Mouse (Mus musculus) kidney, adult 18-20 months (tissue): ENCODE measurements around the gene 1190007I07Rik.

Source experiments
- DNase-seq: peaks from one replicate; pipeline ENCODE4 v3.0.0; 2021

The 1190007I07Rik gene

DNA sequence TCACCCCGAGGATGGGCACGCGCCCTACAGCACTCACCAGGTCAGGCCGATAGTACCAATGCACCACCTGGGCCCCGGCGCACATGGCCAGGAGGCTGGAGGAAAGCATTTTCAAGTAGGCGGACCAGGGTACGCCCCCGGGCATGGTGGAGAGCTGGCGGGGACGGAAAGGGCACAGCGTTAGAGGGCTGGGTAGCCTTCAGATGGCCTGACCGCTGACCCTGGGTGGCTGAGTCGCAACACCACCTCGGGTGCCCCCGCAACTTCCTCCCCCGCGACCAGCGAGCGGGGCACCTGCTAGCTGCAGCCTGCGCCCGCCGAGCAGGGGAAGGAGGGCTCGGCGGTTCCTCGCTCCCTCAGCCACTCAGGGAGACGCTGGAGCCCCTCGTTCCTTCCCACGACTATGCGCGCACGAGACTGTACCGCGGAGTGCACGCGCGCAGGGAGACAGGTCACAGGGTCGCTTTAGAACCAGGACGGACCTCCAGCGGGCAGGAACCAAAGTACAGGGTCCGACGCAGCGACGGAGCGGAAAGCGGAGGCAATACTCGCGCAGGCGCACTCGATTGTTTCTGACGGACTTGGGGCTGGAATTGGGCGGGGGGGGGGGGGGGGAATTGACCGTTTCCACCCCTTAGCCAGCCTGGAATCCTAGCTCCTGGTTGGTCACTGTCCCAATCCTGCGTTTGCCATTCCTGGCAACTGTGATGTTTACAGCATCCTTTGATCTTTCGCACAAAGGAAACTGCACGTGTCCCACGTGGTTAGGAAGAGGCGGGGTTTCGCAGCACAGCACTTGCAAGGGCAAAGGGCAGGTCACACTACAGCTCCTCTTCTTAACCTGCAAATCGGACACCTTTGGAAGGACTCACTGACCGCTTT lies at the start of gene 1190007I07Rik:
1190007I07Rik (minus strand) TSS at position 558 of the 882 bp plus-strand sequence.
- DNase-seq = peak; percentile 90

DNA sequence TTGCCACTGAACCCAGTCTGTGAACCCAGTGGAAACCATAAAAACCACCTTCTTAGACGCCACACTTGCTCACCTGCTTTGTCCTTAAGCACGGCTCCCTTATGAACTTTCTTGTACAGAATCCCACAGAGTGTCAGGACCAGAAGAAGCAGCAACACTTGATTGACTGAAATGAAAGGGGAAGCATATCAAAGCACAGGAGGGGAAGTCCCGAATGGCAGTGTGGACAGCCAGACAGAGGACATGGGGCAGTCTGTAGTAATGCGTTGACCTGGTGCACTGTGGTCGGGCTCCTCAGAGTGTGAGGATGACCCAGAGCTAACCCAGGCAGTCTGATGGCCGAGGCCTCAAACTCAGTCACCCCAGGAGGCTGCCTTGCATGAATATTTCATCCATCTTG lies 47.2 kb upstream of the 1190007I07Rik start:
- no peak for DNase-seq

DNA sequence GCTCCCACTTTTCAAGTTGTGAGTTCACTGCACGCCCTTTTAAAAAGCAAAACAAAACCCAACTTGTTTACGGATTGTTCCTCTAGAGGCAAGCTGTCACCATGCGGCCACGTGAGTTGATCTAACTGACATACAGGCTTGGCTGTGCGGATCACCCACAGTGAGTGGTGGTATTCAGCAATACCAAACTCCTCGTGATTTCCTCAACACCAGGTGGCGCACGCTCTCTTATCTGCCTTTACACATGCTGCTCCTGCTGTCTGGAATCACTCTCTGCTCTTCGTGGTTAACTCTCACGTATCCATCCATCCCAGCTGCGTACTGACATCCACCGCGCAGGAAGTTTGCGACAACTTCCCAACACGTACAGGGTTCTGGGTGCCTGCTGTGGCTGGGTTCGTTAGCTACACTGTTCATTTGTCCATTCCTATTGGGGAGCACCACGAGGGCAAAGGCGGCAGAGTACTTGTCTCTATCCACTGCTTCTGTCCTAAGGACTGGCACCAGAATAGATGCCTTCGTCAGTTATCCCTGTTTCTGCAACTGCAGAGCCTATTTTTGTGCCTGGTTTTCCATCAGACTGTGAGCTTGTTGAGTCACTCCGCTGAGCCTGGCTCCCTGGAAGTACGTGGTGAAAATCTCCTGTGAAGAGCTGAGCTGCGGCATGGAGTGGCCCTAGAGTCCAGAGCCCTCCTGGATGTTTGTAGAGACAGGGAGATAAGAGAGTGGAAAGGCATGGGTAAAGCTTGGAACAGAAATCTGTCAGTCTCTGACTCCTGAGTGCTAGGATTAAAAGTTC lies 43.6 kb upstream of the 1190007I07Rik start:
- peak; percentile 84 for DNase-seq

DNA sequence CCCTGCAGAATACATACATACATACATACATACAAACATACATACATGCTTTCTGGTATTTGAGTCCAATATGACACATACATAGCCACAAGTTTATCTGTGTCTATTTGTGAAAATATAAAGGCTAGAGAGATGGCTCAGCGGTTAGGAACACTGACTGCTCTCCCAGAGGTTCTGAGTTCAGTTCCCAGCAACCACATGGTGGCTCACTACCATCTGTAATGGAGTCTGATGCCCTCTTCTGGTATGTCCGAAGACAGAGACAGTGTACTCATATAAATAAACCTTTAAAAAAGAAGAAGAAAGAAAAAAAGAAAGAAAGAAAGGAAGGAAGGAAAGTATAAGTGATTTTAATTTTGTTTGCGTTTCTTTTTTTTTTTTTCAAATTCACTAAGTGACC lies 42.9 kb upstream of the 1190007I07Rik start:
- no peak for DNase-seq

DNA sequence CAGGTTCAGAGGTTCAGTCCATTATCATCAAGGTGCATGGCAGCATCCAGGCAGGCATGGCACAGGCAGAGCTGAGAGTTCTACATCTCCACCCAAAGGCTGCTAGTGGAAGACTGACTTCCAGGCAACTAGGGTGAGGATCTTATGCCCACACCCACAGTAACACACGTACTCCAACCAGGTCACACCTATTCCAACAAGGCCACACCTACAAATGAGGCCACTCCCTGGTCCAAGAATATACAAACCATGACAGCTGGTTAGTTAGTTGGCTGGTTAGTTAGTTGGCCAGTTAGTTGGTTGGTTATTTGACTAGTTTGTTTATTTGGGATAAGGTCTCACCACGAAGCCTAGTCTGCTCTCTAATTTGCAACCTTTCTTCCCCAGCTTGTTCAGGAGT lies 40.3 kb upstream of the 1190007I07Rik start:
- no peak for DNase-seq

DNA sequence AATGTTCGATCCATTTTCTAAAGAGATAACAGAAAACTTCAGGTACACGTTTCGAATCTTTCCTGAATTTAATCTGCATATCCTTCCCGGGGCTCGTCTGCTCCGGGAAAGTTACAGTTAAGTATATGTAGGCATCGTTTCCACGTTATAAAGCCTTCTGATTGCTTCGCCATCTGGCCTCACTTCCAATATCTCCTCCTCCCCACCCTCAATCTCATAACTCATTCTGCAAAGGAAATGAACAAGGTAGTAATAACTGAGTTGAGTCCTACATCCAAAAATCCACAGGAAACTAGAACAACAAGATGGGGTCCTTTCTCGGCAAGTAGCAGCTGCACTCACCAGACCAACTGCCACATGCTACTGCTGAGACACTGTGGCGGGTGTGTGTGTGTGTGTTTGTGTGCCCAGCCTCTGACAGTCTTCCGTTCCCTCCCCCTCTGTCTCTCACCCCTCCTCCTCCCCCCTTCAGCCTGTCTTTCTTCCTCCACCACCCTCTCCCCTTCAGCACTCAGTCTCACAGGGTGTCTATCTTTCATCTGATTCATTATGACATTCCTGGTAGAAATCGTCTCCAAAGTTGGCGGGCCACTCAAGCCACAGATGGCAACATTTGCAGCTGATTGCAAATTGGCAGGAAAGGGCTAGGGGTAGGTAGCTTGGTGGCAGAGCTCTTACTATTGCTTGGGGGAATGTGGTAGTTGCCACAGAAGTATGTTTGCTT lies 39.4 kb upstream of the 1190007I07Rik start:
- no peak for DNase-seq

DNA sequence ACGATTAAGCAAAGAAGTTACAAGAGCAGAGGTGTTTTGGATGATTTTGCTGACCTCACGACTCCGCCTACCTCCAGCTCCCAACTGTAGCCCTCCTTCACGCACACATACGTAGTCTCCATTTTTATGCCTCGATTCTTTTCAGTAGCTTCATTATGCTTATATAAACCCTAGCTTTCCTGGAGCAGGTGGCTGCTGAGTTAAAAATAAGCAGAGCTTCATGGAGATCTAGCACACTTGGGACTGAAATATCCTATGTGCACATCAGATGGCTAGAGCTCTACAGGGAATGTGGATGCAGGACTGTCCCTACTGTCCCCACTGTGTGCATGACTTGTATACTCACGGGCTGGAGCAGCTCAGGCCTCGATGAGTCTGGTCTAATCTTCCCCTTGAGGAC lies 38.8 kb upstream of the 1190007I07Rik start:
- DNase-seq = no peak

DNA sequence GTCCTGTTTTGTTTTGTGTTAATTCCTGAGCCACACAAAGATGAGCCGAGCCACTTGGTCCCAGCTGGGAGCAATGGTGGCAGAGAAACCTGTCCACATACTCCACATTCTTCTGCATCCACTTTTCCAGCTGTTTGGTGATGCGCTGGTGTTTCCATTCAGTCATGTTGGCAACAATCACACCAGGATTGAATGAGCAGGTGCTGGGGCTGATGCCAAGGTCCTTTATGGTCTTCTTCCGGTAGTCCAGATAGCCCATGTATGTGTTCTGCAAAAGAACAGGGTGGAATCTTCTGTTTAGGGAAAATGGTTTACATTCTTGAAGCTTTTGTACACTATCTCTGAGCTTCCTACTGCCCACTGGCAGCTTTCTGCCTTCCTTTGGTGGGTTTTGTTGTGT lies 31.6 kb upstream of the 1190007I07Rik start:
- DNase-seq = no peak

DNA sequence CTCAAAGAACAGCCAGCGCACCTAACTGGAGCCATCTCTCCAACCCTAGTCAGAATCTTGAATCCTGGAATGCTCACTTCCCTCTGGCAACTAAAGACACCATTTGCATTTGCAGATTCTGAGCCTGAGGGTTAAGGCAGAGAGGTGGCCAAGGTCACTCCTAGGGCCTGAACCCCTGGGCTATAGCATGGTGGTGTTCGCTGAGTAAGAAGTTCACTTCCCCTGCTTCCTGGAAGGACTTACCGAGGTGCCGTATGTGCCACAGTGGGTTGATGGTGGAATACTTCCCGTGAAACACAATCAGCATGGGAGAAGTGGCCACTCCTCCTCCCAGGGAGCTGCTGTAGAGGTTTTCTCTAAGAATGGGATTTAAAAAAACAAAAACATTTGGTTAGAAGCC lies 29.6 kb upstream of the 1190007I07Rik start:
- no peak for DNase-seq

DNA sequence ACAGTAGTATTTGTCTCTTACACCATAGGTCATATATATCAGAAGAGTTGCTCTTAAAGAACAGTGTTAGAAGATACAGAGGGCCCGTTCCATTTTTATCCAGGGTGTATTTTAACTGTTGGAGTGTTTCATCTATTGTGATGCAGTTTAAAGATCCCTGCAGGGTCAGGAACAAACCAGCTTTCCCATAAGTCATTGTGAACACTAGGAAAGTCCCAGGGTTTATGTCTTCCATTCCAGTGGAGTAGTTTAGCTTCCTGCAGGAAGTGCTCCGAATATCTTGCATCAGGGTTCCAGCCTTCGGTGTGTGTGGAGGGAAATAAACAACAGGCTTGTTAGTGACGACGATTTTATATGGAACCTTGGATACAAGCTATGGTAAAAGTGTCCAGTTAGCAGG lies 28.2 kb upstream of the 1190007I07Rik start:
- DNase-seq = no peak

DNA sequence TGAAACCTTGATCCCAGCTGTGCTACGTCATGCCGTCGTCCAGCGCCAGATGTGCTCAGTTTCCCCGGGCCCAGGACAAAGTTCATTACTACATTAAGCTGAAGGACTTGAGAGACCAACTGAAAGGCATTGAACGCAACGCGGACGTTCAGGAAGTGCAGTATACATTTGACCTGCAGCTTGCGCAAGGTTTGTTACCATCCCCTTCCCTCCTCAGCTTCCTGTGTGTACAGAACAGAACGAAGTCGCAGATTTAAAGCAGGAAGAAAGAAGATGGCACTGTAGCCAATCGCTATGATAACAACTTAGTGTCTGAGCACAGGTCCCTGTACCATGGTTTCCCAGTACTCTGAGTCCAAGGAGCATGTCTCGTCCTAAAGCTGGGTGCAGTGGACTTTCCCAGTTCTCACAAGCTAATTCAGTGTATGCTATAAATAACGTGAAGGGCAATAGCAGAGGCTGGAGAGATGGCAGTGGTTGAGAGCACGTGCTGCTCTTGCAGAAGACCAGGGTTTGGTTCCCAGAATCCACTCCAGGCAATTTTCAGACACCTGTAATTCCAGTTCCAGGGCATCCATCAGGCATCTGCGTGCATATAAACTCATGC lies 24.3 kb upstream of the 1190007I07Rik start:
- no peak for DNase-seq

DNA sequence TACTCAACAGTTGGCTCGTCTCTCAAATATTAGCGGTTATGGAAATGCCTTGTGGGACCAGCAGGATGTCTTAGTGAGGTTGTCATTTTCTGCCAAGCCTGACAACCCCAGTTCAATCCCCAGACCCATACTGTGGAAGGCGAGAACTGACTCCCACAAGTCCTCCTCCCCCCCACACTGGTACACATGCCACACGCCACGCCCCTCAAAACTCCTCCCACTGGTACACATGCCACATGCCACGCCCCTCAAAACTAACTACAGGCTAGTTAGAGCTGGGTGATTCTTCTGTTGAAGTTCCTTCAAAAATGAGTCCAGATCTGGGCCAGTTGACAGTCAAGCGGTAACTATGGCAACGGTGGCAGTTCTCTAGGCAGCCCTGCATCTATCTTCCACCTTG lies 23.1 kb upstream of the 1190007I07Rik start:
- no peak for DNase-seq

DNA sequence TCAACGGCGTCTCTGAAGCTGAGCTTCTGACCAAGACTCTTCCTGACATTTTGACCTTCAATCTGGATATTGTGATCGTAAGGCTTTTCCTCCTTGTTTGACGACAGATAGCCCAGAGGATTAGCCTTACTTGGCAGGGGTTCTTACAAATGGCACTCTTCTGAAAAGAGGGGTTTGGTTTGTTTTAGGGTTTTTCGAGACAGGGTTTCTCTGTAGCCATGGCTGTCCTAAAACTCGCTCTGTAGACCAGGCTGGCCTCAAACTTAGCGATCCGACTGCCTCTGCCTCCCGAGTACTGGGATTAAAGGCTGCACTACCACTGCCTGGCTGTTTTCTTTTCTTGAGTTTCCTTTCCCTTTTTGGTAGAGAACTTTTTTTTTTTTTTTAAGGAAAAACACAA lies 18.5 kb upstream of the 1190007I07Rik start:
- no peak for DNase-seq

DNA sequence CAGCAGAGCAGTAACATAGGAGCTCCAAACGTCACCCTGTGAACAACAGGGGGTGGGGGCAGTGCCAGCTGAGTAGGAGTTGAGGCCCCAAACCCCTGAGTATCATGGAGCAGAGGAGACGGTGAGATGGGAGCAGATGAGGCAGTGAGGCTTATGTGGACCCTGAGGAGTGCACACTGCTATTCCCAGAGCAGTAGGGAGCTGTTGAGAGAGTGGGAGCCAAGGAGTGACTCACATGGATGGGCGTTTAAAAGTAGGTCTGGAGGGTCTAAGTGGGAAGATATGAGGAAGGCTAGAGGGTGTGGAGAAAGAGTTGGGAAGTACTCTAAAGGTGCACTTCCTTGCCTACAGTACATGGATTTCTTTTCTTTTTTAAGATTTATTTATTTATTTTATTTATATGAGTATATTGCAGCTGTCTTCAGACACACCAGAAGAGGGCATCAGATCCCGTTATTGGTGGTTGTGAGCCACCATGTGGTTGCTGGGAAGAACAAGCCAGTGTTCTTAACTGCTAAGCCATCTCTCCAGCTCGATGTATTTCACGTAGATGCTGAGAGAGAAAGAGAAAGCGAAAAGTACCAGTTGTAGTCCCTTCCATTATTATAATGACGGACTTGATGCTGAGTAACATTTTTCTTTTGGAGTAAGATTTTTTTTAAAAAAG lies 16.1 kb upstream of the 1190007I07Rik start:
- no peak for DNase-seq

DNA sequence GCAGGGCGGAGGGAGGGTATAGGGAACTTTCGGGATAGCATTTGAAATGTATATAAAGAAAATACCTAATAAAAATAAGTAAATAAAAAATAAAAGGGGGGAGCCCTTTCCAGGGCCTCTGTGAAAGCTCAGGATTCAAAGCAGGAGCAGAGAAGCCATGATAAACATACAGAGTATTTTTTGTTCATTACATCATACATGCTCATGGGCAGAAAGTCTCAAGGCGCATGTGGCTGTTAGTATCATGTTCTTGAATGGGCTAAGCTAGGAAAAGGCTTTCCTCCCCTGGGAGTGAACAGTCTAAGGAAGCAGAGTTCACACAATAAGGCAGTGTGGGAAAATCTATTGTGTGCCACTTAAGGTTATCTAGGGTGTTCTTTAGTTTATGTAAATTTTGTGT lies 13.3 kb upstream of the 1190007I07Rik start:
- no peak for DNase-seq

DNA sequence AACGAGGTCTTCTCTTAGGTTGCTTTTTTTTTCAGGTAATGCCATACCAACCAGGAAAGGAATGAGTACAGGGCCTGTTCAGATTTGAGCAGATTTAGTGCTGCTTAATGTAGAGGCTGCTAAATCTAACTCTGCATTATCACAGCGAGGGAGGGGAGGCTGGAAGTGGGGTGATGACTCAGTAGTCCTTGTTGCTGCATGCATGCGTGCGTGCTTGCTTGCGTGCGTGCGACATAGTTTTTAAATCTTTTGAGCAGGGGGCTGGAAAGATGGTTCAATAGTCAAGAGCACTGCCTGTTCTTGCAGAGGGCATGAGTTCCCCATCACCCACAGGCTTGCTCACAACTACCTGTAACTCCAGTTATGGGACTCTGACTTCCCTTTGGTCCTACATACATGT lies 11.3 kb upstream of the 1190007I07Rik start:
- DNase-seq = no peak

DNA sequence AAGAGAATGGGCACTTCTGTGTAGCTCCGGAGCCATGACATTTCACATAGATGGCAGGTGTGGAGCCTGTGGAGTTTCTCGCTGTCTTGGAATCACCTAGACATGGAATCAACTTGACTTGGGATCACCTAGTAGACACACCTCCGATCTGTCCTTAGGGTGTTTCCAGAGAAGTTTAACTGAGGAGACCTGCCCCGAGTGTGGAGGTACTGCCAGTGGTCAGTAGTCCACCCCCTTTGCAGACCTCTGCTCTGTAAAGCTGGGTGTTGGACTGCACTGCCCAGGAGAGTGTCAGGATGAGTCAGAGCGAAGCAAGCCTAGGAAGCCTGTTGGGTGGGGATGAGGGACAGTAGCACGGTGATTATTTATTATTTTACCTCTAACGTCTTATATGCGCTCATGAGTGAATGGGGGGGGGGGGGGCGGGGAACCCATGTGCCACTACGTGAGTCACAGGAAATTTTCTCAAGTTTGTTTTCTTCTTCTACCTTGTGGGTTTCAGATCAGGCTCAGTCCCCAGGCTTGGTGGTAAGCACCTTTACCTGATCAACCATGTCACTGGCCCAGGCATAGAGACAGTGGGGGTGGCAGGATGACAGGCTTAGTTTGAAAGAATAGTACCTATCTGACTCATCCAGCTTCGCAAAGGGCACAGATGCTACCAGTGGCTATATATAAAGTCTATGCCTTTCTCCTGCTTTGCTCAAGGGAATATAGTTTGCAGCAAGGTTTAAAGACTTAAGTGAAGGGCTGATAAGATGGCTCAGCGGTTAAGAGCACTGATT lies 9.7 kb upstream of the 1190007I07Rik start:
- DNase-seq = no peak

DNA sequence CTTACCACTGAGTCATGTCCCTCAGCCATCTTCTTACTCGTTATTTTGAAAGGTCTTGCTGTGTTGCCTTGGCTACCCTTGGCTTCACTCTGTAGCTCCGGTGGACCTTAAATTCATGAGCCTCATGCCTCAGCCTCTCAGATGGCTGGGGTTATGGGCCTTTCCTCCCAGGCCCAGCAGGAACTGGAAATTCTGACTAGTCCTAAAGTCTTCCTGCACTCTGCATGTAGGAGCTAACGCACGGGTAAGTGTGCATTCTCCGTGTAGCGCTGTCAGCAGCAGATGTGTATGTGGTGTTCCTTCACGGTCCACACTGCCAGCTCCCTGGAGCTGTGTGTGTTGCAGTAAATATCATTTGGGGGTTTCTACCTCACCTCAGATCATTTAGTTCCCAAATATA lies 8.1 kb upstream of the 1190007I07Rik start:
- no peak for DNase-seq

DNA sequence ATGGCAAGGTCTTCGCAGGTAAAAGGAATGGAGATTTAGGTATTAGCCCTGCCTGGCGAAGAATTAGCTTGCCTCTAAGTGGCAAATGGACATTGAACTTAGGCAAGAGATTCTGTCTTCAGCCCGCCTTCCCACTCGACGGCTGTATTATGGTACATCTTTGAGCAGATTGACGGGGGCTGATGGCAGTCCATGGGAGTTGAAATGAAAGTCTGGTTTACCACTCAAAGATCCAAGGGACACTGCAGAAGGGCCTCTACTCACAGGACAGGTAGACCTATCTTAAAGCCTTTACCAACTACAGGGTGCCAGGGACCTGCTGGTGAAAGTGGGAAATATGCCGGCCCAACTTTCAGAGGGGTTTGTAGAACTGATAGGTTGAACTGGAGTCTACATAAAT lies 7.5 kb upstream of the 1190007I07Rik start:
- DNase-seq = no peak

DNA sequence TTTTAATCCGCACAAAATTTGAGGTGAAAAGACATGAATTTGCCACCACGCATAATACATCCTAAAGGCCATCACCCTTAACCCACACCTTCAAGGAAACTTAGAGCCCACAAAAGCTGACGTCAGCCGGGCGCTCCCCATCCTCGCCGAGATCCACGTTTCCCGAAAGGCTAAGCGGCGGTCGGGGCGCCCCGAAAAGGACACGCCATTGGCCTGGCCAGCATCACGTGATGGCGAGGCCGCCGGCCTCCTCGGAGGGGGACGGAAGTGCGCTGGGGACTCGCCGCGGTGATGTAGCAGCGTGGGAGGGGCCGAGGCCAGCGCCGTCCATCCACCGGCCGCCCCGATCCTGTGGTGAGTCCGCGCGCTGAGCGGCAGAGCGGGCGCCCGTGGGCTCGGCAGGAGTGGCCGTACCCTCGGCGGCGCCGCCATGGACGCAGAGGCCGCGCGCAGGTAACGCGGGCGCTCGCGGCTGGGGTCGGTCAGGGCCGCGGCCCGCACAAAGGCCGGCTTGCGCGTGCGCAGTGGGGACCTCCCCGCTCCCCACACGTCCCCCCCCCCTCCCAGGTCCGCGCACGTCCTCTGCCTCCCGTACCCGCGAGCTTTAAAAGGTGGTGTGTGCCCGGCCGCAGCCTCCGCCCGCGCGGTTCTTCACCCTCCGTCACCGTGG lies 6.7 kb upstream of the 1190007I07Rik start, which contains the start of gene Tdg:
Tdg (plus strand) TSS at position 243 of the 670 bp plus-strand sequence.
- DNase-seq = peak; percentile 91

DNA sequence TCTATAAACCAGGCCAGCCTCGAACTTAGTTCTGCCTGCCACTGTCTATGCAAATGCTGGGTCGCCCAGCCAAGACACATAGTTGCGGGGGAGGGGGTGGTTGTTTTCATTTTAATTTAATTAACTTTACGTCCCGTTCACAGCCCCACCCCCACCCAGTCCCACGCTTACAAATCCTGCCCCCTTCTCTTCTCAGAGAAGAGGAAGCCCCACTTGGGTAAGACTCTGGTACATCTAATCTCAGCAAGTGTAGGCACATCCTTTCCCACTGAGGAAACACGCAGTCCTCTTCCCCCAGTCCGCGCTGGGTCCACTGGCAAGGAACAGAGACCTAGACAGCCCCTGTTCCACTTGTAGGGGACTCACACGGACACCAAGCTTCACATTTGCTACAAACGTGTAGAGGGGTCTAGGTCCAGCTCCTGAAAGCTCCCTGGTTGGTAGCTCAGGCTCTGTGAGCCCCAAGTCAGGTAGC lies 6.1 kb upstream of the 1190007I07Rik start:
- no peak for DNase-seq
